Mouse (Mus musculus): ENCODE results near the gene Nfya. TPM values are rescaled to one million over a fixed set of nuclear protein-coding genes. Genes with fewer than 3 reads are reported as not detected.

Gene Nfya
- polyA plus RNA-seq, 1 experiment: 73.8 TPM

DNA sequence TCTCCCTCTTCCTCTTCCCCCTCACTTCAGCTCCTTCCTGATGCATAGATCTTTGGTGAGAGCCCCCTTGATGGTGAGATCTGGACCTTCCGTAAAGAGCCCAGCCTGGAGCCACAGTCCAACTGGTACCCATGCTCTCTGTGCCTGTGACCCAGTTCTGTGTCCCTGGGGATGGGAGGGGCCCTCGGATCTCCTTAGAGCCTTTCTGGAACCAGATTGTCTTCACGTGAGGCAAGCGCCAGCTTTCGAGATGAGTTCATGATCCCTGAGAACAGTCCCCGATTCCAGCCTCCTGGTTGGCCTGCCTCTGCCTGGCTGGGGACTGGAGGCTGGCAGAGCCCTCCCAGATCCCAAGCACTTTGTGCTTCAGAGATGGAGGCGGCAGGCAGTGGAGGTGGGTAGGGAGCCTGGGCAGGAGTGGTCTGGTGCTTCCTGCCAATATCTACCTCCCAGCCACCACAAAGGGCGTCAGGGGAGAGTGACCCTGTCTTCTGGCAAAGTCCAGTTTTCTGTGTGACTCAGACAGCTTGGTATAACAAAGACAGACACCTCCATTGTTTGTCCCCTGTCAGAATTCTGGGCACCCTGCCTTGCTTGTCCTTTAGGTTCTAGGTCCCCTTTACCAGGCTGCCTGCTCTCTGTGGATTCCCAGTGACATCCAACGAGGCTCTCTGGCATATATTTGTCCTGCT lies 42.2 kb upstream of the Nfya start:
- TF ChIP-seq POLR2A (IDR thresholded peaks at IDR 0.05; ENCODE audit: control insufficient read depth, low read depth, low read length) (no peak), CTCF (IDR thresholded peaks at IDR 0.05; ENCODE audit: control insufficient read depth, insufficient read depth, insufficient replicate concordance, low read depth, low read length) (no peak)
- no peak overlapping the region for H3K4me3 ChIP-seq (ENCODE audit: control insufficient read depth, low read depth, low read length)
- H3K27me3 ChIP-seq (ENCODE audit: control insufficient read depth, insufficient read depth, low read length): no peaks in the 10 kb centered on the region
- no peak overlapping the region for H3K27ac ChIP-seq (ENCODE audit: control insufficient read depth, insufficient read depth, low read depth, low read length)
- no peaks in the 10 kb centered on the region; the same call in 1 of the 2 replicates for H3K4me1 ChIP-seq (ENCODE audit: control insufficient read depth, insufficient read depth, low read length)
- no peaks in the 10 kb centered on the region for H3K36me3 ChIP-seq (ENCODE audit: control insufficient read depth, insufficient read depth, low read length)

DNA sequence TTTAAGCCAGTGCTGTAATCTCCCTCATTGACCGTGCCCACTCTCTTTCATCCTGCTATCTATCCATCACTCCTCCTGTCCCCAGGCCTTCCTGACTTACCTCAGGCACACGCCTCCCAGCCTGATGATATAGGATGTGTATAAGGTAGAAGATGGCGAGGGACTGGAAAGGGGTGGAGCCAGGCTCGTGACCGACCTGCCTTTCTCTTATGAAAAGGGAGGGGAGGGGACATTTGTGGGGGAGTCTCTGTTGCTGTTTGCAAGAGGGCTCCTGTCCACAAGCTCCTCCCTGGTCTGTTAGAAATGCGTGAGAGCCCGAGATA lies 41.6 kb upstream of the Nfya start, which contains the start of gene Tspo2:
Tspo2 (minus strand) TSS at position 170 of the 323 bp plus-strand sequence.
- Histone ChIP-seq H3K36me3 (ENCODE audit: control insufficient read depth, insufficient read depth, low read length) (no peaks in the 10 kb centered on the region), H3K27me3 (ENCODE audit: control insufficient read depth, insufficient read depth, low read length) (no peaks in the 10 kb centered on the region), H3K4me1 (ENCODE audit: control insufficient read depth, insufficient read depth, low read length) (no peaks in the 10 kb centered on the region; the same call in 1 of the 2 replicates), H3K4me3 (ENCODE audit: control insufficient read depth, low read depth, low read length) (no peak within 1 kb of the TSS), H3K27ac (ENCODE audit: control insufficient read depth, insufficient read depth, low read depth, low read length) (no peak within 1 kb of the TSS)
- TF ChIP-seq CTCF (IDR thresholded peaks at IDR 0.05; ENCODE audit: control insufficient read depth, insufficient read depth, insufficient replicate concordance, low read depth, low read length) (no peak), POLR2A (IDR thresholded peaks at IDR 0.05; ENCODE audit: control insufficient read depth, low read depth, low read length) (no peak)

DNA sequence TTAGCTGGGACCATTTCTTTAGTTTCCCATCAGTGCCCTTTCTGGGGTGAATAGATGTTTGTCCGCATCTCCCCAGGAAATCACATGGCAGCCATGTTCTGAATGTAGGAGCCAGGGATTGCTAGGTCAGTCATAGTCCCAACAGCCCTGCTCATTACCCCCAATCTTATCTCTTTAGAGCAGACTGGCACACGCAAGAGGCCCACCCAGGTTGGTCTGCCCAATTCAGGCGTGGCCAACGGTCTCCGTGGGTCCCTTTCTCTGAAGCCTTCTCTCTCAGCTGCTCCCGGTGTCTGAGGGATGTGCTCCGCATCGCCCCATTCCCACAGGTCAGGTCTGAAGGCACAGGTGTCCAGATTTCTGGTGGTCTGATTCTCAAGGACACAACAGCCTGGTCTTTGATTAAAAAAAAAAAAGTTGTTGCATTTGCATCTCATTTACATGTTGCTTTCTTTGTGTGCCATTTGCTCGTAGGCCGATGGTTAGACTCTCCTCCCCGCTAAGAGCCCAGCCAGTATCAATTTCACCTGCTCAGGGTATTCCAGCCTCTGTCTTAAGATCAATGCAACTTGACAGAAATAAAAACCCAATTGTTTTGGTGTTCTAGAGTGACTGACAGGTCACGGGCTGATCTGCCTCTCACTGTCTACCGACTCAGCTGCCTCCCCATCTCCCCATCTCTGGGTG lies 41.1 kb upstream of the Nfya start:
- TF ChIP-seq CTCF (IDR thresholded peaks at IDR 0.05; ENCODE audit: control insufficient read depth, insufficient read depth, insufficient replicate concordance, low read depth, low read length) (no peak), POLR2A (IDR thresholded peaks at IDR 0.05; ENCODE audit: control insufficient read depth, low read depth, low read length) (no peak)
- Histone ChIP-seq H3K36me3 (ENCODE audit: control insufficient read depth, insufficient read depth, low read length) (no peaks in the 10 kb centered on the region), H3K4me3 (ENCODE audit: control insufficient read depth, low read depth, low read length) (no peak overlapping the region), H3K27me3 (ENCODE audit: control insufficient read depth, insufficient read depth, low read length) (no peaks in the 10 kb centered on the region), H3K4me1 (ENCODE audit: control insufficient read depth, insufficient read depth, low read length) (no peaks in the 10 kb centered on the region; the same call in 1 of the 2 replicates), H3K27ac (ENCODE audit: control insufficient read depth, insufficient read depth, low read depth, low read length) (no peak overlapping the region)

DNA sequence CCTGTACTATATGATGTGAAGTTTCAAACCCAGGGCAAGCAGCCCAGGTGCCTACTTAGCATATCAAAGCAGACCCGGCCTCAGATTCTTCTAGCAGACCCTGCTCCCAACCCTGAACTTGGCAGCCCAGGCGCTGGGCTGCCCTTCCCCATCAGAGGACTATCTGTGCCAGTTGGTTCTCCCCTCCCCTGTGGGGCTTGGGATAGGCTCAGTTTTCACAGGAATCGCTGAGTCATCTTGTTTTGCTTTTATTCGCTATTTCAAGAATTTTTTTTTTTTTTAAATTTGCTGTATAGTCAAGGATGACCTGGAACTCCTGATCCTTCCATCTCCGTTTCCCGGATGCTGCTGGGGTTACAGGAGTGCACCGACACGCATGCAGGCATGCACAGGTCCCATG lies 38.0 kb upstream of the Nfya start:
- no peaks in the 10 kb centered on the region for H3K36me3 ChIP-seq (ENCODE audit: control insufficient read depth, insufficient read depth, low read length)
- no peaks in the 10 kb centered on the region for H3K27me3 ChIP-seq (ENCODE audit: control insufficient read depth, insufficient read depth, low read length)

DNA sequence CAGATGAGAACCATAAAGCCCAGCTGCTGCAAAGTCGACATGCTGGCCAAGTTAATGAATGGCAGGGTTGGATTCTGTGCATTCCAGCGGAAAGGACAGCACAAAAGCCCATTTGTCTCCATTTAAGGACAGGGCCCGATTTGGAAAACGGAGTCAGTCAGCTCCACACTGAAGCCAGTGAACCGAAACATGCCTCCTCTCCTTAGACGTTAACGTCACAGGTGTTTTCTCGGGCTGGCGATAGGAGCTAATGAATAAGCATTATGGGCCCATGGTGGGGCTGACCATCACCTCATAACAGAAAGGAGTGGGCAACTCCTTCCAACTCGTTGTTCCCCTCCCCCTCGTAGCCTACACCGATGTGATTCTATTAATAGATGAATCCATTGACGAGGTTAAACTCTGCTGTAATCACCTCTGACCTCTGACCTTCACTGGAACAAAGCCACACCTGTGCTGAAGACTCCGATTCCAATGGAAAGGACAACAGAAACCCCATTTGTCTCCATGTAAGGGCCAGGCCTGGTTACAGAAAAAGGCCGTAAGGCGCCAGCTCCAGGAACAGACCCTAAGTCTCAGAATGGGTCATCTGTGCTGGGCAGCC lies 33.9 kb upstream of the Nfya start:
- H3K27me3 ChIP-seq (ENCODE audit: control insufficient read depth, insufficient read depth, low read length): no peaks in the 10 kb centered on the region
- H3K36me3 ChIP-seq (ENCODE audit: control insufficient read depth, insufficient read depth, low read length): no peaks in the 10 kb centered on the region
- H3K4me3 ChIP-seq (ENCODE audit: control insufficient read depth, low read depth, low read length): no peak overlapping the region
- no peak for TF ChIP-seq CTCF (IDR thresholded peaks at IDR 0.05; ENCODE audit: control insufficient read depth, insufficient read depth, insufficient replicate concordance, low read depth, low read length)
- no peak for TF ChIP-seq POLR2A (IDR thresholded peaks at IDR 0.05; ENCODE audit: control insufficient read depth, low read depth, low read length)
- H3K27ac ChIP-seq (ENCODE audit: control insufficient read depth, insufficient read depth, low read depth, low read length): no peak overlapping the region
- no peaks in the 10 kb centered on the region; the same call in 1 of the 2 replicates for H3K4me1 ChIP-seq (ENCODE audit: control insufficient read depth, insufficient read depth, low read length)

More for the DNA sequence above, 38.0 kb upstream of the Nfya start:
- H3K4me1 ChIP-seq (ENCODE audit: control insufficient read depth, insufficient read depth, low read length): no peaks in the 10 kb centered on the region; the same call in 1 of the 2 replicates
- no peak overlapping the region for H3K27ac ChIP-seq (ENCODE audit: control insufficient read depth, insufficient read depth, low read depth, low read length)
- TF ChIP-seq POLR2A (IDR thresholded peaks at IDR 0.05; ENCODE audit: control insufficient read depth, low read depth, low read length) (no peak), CTCF (IDR thresholded peaks at IDR 0.05; ENCODE audit: control insufficient read depth, insufficient read depth, insufficient replicate concordance, low read depth, low read length) (no peak)
- no peak overlapping the region for H3K4me3 ChIP-seq (ENCODE audit: control insufficient read depth, low read depth, low read length)

DNA sequence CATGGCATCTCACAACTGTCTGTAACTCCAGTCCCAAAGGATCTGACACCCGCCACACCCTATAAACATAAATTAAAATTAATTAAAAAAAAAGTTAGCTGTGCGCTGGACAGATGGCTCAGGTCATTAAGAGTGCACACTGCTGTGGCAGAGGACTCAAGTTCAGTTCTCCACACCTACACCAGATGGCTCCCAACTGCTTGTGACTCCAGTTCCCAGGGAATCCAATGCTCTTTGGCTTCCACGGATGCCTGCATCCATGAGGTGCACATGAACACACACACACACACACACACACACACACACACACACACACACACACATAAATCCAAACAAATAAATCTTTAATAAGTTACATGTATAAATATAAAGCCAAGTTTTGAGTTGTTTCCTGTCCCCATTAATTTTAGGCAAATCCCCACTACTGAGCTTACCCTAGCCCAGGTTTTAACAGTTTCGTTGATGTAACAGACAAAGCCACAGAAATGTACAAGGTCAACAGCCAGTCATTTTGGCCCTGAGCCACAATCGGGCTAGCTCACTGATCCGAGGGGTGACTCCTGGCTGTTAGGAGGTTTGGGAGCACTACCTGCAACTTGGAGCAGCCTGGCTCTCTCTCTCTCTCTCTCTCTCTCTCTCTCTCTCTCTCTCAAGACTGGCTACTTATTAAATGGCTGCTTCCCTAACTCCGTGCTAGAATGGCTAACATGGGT lies 33.2 kb upstream of the Nfya start:
- H3K36me3 ChIP-seq (ENCODE audit: control insufficient read depth, insufficient read depth, low read length): no peaks in the 10 kb centered on the region
- H3K27me3 ChIP-seq (ENCODE audit: control insufficient read depth, insufficient read depth, low read length): no peaks in the 10 kb centered on the region
- TF ChIP-seq CTCF (IDR thresholded peaks at IDR 0.05; ENCODE audit: control insufficient read depth, insufficient read depth, insufficient replicate concordance, low read depth, low read length) (no peak), POLR2A (IDR thresholded peaks at IDR 0.05; ENCODE audit: control insufficient read depth, low read depth, low read length) (no peak)
- no peak overlapping the region for H3K4me3 ChIP-seq (ENCODE audit: control insufficient read depth, low read depth, low read length)
- no peak overlapping the region for H3K27ac ChIP-seq (ENCODE audit: control insufficient read depth, insufficient read depth, low read depth, low read length)
- H3K4me1 ChIP-seq (ENCODE audit: control insufficient read depth, insufficient read depth, low read length): no peaks in the 10 kb centered on the region; the same call in 1 of the 2 replicates

Measured in testis, adult 2 months (tissue).